Mouse (Mus musculus) C2C12 (cell line): ENCODE measurements around the gene Ccdc103.

Experiments used
- CEBPB ChIP-seq: IDR thresholded peaks from one replicate; pipeline ENCODE4 v1.6.1; 2011; ENCODE audit warnings: low read depth, mild to moderate bottlenecking, control low read depth, moderate library complexity
- CTCF ChIP-seq: IDR thresholded peaks from one replicate; pipeline ENCODE4 v1.5.1; 2011; ENCODE audit not compliant: control insufficient read depth, insufficient read depth, insufficient read length
- FOSL1 ChIP-seq: IDR thresholded peaks from one replicate; pipeline ENCODE4 v1.8.0; 2011; ENCODE audit warnings: mild to moderate bottlenecking, low read length; ENCODE audit not compliant: poor library complexity, insufficient read depth, severe bottlenecking
- MAX ChIP-seq: IDR thresholded peaks from one replicate; pipeline ENCODE4 v1.6.1; 2011; ENCODE audit warnings: mild to moderate bottlenecking, control low read depth
- MYOD1 ChIP-seq: IDR thresholded peaks from one replicate; pipeline ENCODE4 v1.6.1; 2011; ENCODE audit warnings: low read depth; ENCODE audit not compliant: control insufficient read depth, insufficient read length
- MYOG ChIP-seq: IDR thresholded peaks from one replicate; pipeline ENCODE4 v1.6.1; 2011; ENCODE audit not compliant: control insufficient read depth, insufficient read length; ENCODE audit errors: extremely low read depth
- USF1 ChIP-seq: IDR thresholded peaks from one replicate; pipeline ENCODE4 v1.6.1; 2011; ENCODE audit warnings: low read depth, mild to moderate bottlenecking, control low read depth, moderate library complexity

DNA sequence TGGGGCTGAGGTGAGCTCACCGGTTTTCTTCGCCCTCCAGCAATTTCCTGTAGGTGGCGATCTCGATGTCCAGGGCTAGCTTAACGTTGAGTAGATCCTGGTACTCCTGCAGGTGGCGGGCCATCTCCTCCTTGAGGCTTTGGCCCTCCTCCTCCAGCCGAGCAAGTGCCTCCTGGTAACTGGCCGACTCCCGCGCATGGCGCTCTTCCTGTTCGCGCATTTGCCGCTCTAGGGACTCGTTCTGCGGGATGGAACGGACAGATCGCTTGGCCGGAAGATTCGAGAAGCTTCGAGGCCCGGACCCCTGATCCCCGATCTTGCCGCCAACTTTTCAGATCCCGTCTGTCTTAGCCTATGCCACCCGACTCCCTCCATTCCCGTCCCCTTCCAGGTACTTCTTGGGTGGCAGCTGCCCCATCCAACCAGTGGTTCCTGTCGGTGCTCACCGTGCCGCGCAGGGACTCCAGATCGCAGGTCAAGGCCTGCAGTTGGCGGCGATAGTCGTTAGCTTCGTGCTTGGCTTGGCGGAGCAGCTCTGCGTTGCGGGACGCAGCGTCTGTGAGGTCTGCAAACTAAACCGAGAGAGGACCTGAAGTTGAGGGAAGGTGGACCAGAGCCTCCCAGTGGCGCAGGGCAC is 12.1 kb downstream of the Ccdc103 start:
- no peak for TF ChIP-seq CTCF
- no peak for TF ChIP-seq USF1
- no peak for TF ChIP-seq MYOD1
- TF ChIP-seq CEBPB: no peak
- TF ChIP-seq MAX: no peak
- TF ChIP-seq MYOG: no peak
- TF ChIP-seq FOSL1: no peak
